ENCODE assay signal across 12 mouse cellular contexts in genomic region chr13:77547486-77548385, GRCm38 (mm10).
A peak's percentile ranks its signal among the peaks of the same experiment; 100 is the strongest.
DNase-seq lines count a peak whose midpoint lies in the region; ATAC-seq lines count a peak whose summit lies in the region.
"Had no signal": no experiment of that assay in that cellular context is flagged by ENCODE, and none has a peak within 500 bp of the region (broad histone marks: within the 10 kb centered on the region; RNA-seq: fewer than 3 reads in every experiment).

No protein-coding gene starts in this region.

- H3K4me3 ChIP-seq in heart, embryonic 14.5 days (ENCODE audit: control insufficient read depth in 1 of 2, insufficient read depth in 1 of 2, low read depth in 1 of 2, low read length in 2 of 2) = no peak overlapping the region
- no peak overlapping the region for H3K4me3 ChIP-seq in embryonic facial prominence, embryonic 13.5 days
- H3K4me3 ChIP-seq in hindbrain, embryonic 16.5 days (ENCODE audit: low read length) = peak overlapping the region; percentile 11; the same call in 1 of the 2 replicates
- H3K4me3 ChIP-seq in midbrain, embryonic 14.5 days (replicated peaks; ENCODE audit: low read depth, low read length) = no peak overlapping the region
- H3K4me3 ChIP-seq: erythroblast, embryonic 14.5 days; heart, embryonic 15.5 days; lung, embryonic 15.5 days had no signal

- no peaks in the 10 kb centered on the region for H3K36me3 ChIP-seq in heart, embryonic 14.5 days (ENCODE audit: control insufficient read depth, insufficient read depth, low read length)
- H3K36me3 ChIP-seq in embryonic facial prominence, embryonic 13.5 days = no peaks in the 10 kb centered on the region
- no peaks in the 10 kb centered on the region for H3K36me3 ChIP-seq in hindbrain, embryonic 16.5 days (ENCODE audit: control insufficient read depth, insufficient read depth, low read length)
- no peaks in the 10 kb centered on the region for H3K36me3 ChIP-seq in midbrain, embryonic 14.5 days (ENCODE audit: control insufficient read depth, insufficient read depth, low read length)
- H3K36me3 ChIP-seq: heart, embryonic 15.5 days; lung, embryonic 15.5 days had no signal

- DNase-seq in heart, postnatal 36 days = no peak
- DNase-seq in midbrain, embryonic 14.5 days = peak; percentile 60
- DNase-seq in thymus, postnatal 36 days = no peak
- no peak for DNase-seq in lung, postnatal 10 days
- DNase-seq in adrenal gland, postnatal 14 days = no peak

- H3K4me1 ChIP-seq in heart, embryonic 14.5 days (ENCODE audit: control insufficient read depth in 2 of 2, insufficient read depth in 2 of 2, low read length in 2 of 2) = no peaks in the 10 kb centered on the region
- H3K4me1 ChIP-seq in embryonic facial prominence, embryonic 13.5 days = 0 out of 2 replicates have a peak, but pooled peaks cover 3% of the 10 kb centered on the region
- H3K4me1 ChIP-seq in hindbrain, embryonic 16.5 days (ENCODE audit: control insufficient read depth, insufficient read depth, low read depth, low read length) = no peaks in the 10 kb centered on the region
- H3K4me1 ChIP-seq in midbrain, embryonic 14.5 days (ENCODE audit: control insufficient read depth, insufficient read depth, low read length) = peaks cover 7% of the 10 kb centered on the region; the same call in 1 of the 2 replicates
- H3K4me1 ChIP-seq: heart, embryonic 15.5 days; lung, embryonic 15.5 days had no signal

- H3K4me2 ChIP-seq in heart, embryonic 14.5 days (ENCODE audit: low read length) = peak overlapping the region; percentile 4; the same call in 1 of the 2 replicates
- peak overlapping the region; percentile 35 for H3K4me2 ChIP-seq in embryonic facial prominence, embryonic 13.5 days
- H3K4me2 ChIP-seq in hindbrain, embryonic 16.5 days (ENCODE audit: low read length) = peak overlapping the region; percentile 50
- peak overlapping the region; percentile 47 for H3K4me2 ChIP-seq in midbrain, embryonic 14.5 days (ENCODE audit: low read length)
- H3K4me2 ChIP-seq: heart, embryonic 15.5 days; lung, embryonic 15.5 days had no signal

- no peak for ATAC-seq in heart, embryonic 14.5 days (ENCODE audit: insufficient number of reproducible peaks, insufficient read depth, low FRiP score, low read depth)
- no peak for ATAC-seq in embryonic facial prominence, embryonic 13.5 days (ENCODE audit: insufficient number of reproducible peaks, insufficient read depth, low FRiP score, low TSS enrichment, low read depth)
- peak; percentile 74 for ATAC-seq in hindbrain, embryonic 16.5 days
- peak; percentile 55; the same call in 1 of the 2 replicates for ATAC-seq in midbrain, embryonic 14.5 days (ENCODE audit: low FRiP score, low TSS enrichment)
- ATAC-seq: Patski had no signal

- no peak overlapping the region for H3K9ac ChIP-seq in heart, embryonic 14.5 days (ENCODE audit: low read length)
- no peak overlapping the region for H3K9ac ChIP-seq in embryonic facial prominence, embryonic 13.5 days
- 0 out of 2 replicates have a peak overlapping the region, but pooled peaks have one; percentile 3 for H3K9ac ChIP-seq in hindbrain, embryonic 16.5 days (ENCODE audit: low read depth, low read length)
- no peak overlapping the region for H3K9ac ChIP-seq in midbrain, embryonic 14.5 days (replicated peaks; ENCODE audit: low read length)
- H3K9ac ChIP-seq: heart, embryonic 15.5 days; lung, embryonic 15.5 days had no signal

- H3K27me3 ChIP-seq in heart, embryonic 14.5 days (ENCODE audit: control insufficient read depth, insufficient read depth, low read length) = no peaks in the 10 kb centered on the region
- no peaks in the 10 kb centered on the region for H3K27me3 ChIP-seq in embryonic facial prominence, embryonic 13.5 days
- no peaks in the 10 kb centered on the region for H3K27me3 ChIP-seq in hindbrain, embryonic 16.5 days (replicated peaks; ENCODE audit: control insufficient read depth, insufficient read depth, low read length)
- no peaks in the 10 kb centered on the region for H3K27me3 ChIP-seq in midbrain, embryonic 14.5 days (ENCODE audit: control insufficient read depth, insufficient read depth, low read length)
- H3K27me3 ChIP-seq: heart, embryonic 15.5 days; lung, embryonic 15.5 days; Patski had no signal

- H3K9me3 ChIP-seq in heart, embryonic 14.5 days (ENCODE audit: control insufficient read depth, low read length) = no peaks in the 10 kb centered on the region
- H3K9me3 ChIP-seq in embryonic facial prominence, embryonic 13.5 days = no peaks in the 10 kb centered on the region
- no peaks in the 10 kb centered on the region for H3K9me3 ChIP-seq in hindbrain, embryonic 16.5 days (ENCODE audit: control insufficient read depth, low read length)
- no peaks in the 10 kb centered on the region for H3K9me3 ChIP-seq in midbrain, embryonic 14.5 days (ENCODE audit: control insufficient read depth, low read length)
- H3K9me3 ChIP-seq: heart, embryonic 15.5 days; lung, embryonic 15.5 days had no signal

- 59% methylated on average over 16 of the region's 16 CpGs for whole genome bisulfite sequencing in heart, embryonic 14.5 days
- 40% methylated on average over 16 of the region's 16 CpGs for WGBS in embryonic facial prominence, embryonic 13.5 days
- WGBS in hindbrain, embryonic 16.5 days = 19% methylated on average over 16 of the region's 16 CpGs
- 27% methylated on average over 16 of the region's 16 CpGs for WGBS in midbrain, embryonic 14.5 days

- intact Hi-C loops in heart, postnatal 36 days (cut with DNase I) = no loop called here

- no peak overlapping the region for H3K27ac ChIP-seq in heart, embryonic 14.5 days (replicated peaks in 1 of 2; ENCODE audit: control insufficient read depth in 1 of 2, insufficient read depth in 1 of 2, low read depth in 2 of 2, low read length in 2 of 2)
- H3K27ac ChIP-seq in embryonic facial prominence, embryonic 13.5 days = no peak overlapping the region
- no peak overlapping the region for H3K27ac ChIP-seq in hindbrain, embryonic 16.5 days (ENCODE audit: low read depth, low read length)
- H3K27ac ChIP-seq in midbrain, embryonic 14.5 days (replicated peaks; ENCODE audit: low read depth, low read length) = no peak overlapping the region
- H3K27ac ChIP-seq: heart, embryonic 15.5 days; lung, embryonic 15.5 days had no signal

Comparison
In these comparisons a context has a peak if more than half of its experiments do, and no peak if none do; other contexts are left out.
1. ATAC-seq: peak in hindbrain, embryonic 16.5 days (single experiment) and midbrain, embryonic 14.5 days (single experiment); none in heart, embryonic 14.5 days (single experiment) and embryonic facial prominence, embryonic 13.5 days (single experiment).
2. Peak in every context shown above with its lines, with median percentiles within 50 percentile points of each other: H3K4me2 ChIP-seq.